Mouse (Mus musculus) neural tube, embryonic 11.5 days (tissue): Measurements from ENCODE around the gene Ddah1. TPM values are rescaled to one million over a fixed set of nuclear protein-coding genes. Genes with fewer than 3 reads are reported as not detected.

ENCODE experiments used
- ATAC-seq: fragments of 200-750 bp; cut with Nextera tagmentation; 2 replicates; pipeline ENCODE4 v1.8.0; 2017; ENCODE audit warnings: moderate number of reproducible peaks, mild to moderate bottlenecking, moderate TSS enrichment, moderate library complexity; ENCODE audit not compliant: insufficient read depth, low FRiP score, low TSS enrichment
- DNase-seq: peaks from one replicate; pipeline ENCODE4 v3.0.0-alpha.2; 2015; ENCODE audit warnings: low spot score
- H3K27ac ChIP-seq: fragments of 300-500 bp; sonication (generic); 2 replicates; pipeline ENCODE4 v1.5.1; 2014; ENCODE audit warnings: low read depth, mild to moderate bottlenecking, low read length
- H3K27me3 ChIP-seq: fragments of 300-500 bp; sonication (generic); 2 replicates; pipeline ENCODE4 v1.6.1; 2014; ENCODE audit warnings: mild to moderate bottlenecking, low read length, mixed read lengths; ENCODE audit not compliant: control insufficient read depth, insufficient read depth
- H3K36me3 ChIP-seq: fragments of 300-500 bp; sonication (generic); 2 replicates; pipeline ENCODE4 v1.6.1; 2014; ENCODE audit warnings: mild to moderate bottlenecking, low read length, moderate library complexity, mixed read lengths; ENCODE audit not compliant: control insufficient read depth, insufficient read depth
- H3K4me1 ChIP-seq: fragments of 300-500 bp; sonication (generic); 2 replicates; pipeline ENCODE4 v1.6.1; 2014; ENCODE audit warnings: low read length, mixed read lengths; ENCODE audit not compliant: control insufficient read depth, insufficient read depth
- H3K4me2 ChIP-seq: fragments of 300-500 bp; sonication (generic); 2 replicates; pipeline ENCODE4 v1.6.1; 2014; ENCODE audit warnings: low read depth, mild to moderate bottlenecking, moderate library complexity
- H3K4me3 ChIP-seq: fragments of 300-500 bp; sonication (generic); 2 replicates; pipeline ENCODE4 v1.5.1; 2014; ENCODE audit warnings: low read depth, low read length
- H3K9ac ChIP-seq: fragments of 300-500 bp; sonication (generic); 2 replicates; pipeline ENCODE4 v1.6.1; 2014; ENCODE audit warnings: mild to moderate bottlenecking, low read length
- H3K9me3 ChIP-seq: fragments of 300-500 bp; sonication (generic); 2 replicates; pipeline ENCODE4 v1.6.1; 2016; ENCODE audit warnings: low read length; ENCODE audit not compliant: control insufficient read depth
- WGBS: fragments of 180-500 bp; shearing (Covaris S2); extraction: QIAGEN DNeasy Blood & Tissue Kit; methylation state at CpG from one replicate; pipeline ENCODE4 v1.1.7; 2014; 5-methylcytosine and 5-hydroxymethylcytosine counted together
- polyA plus RNA-seq: library from polyadenylated mRNA; unstranded; fragments of >200 nt; fragmentation: Nextera tagmentation; extraction: Ambion mirVana; gene quantifications from 2 replicates; pipeline ENCODE4 v1.2.1, GENCODE M21; 2014

Gene Ddah1
- polyA plus RNA-seq, 1 experiment from 2014 or later = 43.5 TPM

DNA sequence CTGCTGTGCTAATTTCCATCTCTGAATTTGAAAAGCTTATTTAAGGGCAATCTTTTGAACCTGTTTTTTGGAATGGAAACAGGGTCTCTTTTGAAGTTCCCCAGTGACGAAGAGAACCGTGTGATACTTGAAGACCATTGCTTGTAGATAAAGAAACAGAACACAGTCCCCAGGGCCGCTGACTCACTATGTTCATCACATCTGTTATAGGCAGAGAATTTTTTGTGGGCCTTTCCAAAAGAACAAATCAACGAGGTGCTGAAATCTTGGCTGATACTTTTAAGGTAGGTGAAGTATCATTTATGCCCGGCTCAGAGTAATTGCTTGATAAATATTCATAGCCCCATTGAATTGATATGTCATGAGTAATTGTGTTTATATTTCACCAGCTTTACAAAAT is 93.6 kb downstream of the Ddah1 start:
- H3K27me3 ChIP-seq = no peaks in the 10 kb centered on the region
- no peaks in the 10 kb centered on the region for H3K4me1 ChIP-seq
- H3K9me3 ChIP-seq = no peaks in the 10 kb centered on the region
- ATAC-seq = no peak
- no peak overlapping the region for H3K9ac ChIP-seq
- H3K27ac ChIP-seq = no peak overlapping the region
- no peaks in the 10 kb centered on the region for H3K36me3 ChIP-seq
- H3K4me2 ChIP-seq = no peak overlapping the region
- WGBS = 82% methylated on average over 5 of the region's 5 CpGs
- H3K4me3 ChIP-seq = no peak overlapping the region
- DNase-seq = no peak

- WGBS = 93% methylated on average over 4 of the region's 4 CpGs
- H3K9ac ChIP-seq = no peak overlapping the region
- H3K9me3 ChIP-seq = no peaks in the 10 kb centered on the region
- H3K4me2 ChIP-seq = no peak overlapping the region
- ATAC-seq = no peak
- H3K4me3 ChIP-seq = no peak overlapping the region
- no peak overlapping the region for H3K27ac ChIP-seq
- no peaks in the 10 kb centered on the region for H3K4me1 ChIP-seq
- no peak for DNase-seq
- no peaks in the 10 kb centered on the region for H3K27me3 ChIP-seq
- no peaks in the 10 kb centered on the region for H3K36me3 ChIP-seq
Observed at GRCm38 (mm10) chr3:145852800-145853199, 94.3 kb downstream of the Ddah1 start.

GRCm38 (mm10) chr3:145853713-145854112 is 95.2 kb downstream of the Ddah1 start:
- Histone ChIP-seq H3K27ac (no peak overlapping the region), H3K27me3 (no peaks in the 10 kb centered on the region), H3K4me3 (no peak overlapping the region), H3K36me3 (no peaks in the 10 kb centered on the region), H3K4me2 (no peak overlapping the region), H3K9ac (no peak overlapping the region), H3K4me1 (no peaks in the 10 kb centered on the region), H3K9me3 (no peaks in the 10 kb centered on the region)
- ATAC-seq = no peak
- DNase-seq = no peak
- 90% methylated on average over 4 of the region's 4 CpGs for WGBS

GRCm38 (mm10) chr3:145854427-145854826 is 96.0 kb downstream of the Ddah1 start:
- WGBS = 69% methylated on average over 5 of the region's 5 CpGs
- no peak overlapping the region for H3K27ac ChIP-seq

GRCm38 (mm10) chr3:145855299-145855698 is 96.8 kb downstream of the Ddah1 start:
- Histone ChIP-seq H3K9me3 (no peaks in the 10 kb centered on the region), H3K27me3 (no peaks in the 10 kb centered on the region), H3K9ac (no peak overlapping the region), H3K4me2 (no peak overlapping the region), H3K36me3 (no peaks in the 10 kb centered on the region), H3K27ac (no peak overlapping the region), H3K4me3 (no peak overlapping the region), H3K4me1 (no peaks in the 10 kb centered on the region)
- no peak for ATAC-seq
- DNase-seq = no peak
- WGBS = 89% methylated on average over 6 of the region's 6 CpGs

More at GRCm38 (mm10) chr3:145854427-145854826, 96.0 kb downstream of the Ddah1 start:
- DNase-seq (peak; percentile 15), ATAC-seq (peak; percentile 60; the same call in 1 of the 2 replicates)
- Histone ChIP-seq H3K4me3 (no peak overlapping the region), H3K9me3 (no peaks in the 10 kb centered on the region), H3K4me2 (no peak overlapping the region), H3K9ac (no peak overlapping the region), H3K27me3 (no peaks in the 10 kb centered on the region), H3K36me3 (no peaks in the 10 kb centered on the region), H3K4me1 (no peaks in the 10 kb centered on the region)

- Histone ChIP-seq H3K27ac (no peak overlapping the region), H3K27me3 (no peaks in the 10 kb centered on the region), H3K4me1 (no peaks in the 10 kb centered on the region), H3K9me3 (no peaks in the 10 kb centered on the region), H3K9ac (no peak overlapping the region), H3K36me3 (no peaks in the 10 kb centered on the region), H3K4me3 (no peak overlapping the region), H3K4me2 (no peak overlapping the region)
- ATAC-seq (no peak), DNase-seq (no peak)
- 93% methylated on average over 5 of the region's 5 CpGs for WGBS
Observed at GRCm38 (mm10) chr3:145858388-145858787, 99.9 kb downstream of the Ddah1 start.

DNA sequence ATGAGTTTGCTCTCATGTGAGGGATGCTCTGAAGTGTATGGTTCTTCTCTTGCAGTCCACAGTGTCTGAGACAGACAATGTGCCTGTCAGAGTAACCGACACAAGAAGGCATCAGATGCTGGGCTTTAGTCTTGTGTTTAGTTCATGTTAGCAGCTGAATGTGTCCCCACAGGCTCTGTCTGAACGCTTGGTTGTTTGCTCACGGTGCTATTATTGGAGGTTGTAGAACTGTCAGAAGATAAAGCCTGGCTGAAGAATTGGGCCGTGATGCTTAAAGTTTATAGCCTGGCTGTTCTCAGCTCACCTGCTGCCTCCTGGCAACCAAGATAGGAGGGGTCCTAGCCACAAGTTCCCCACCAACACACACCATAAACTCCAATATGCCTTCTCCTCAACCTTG is 104.0 kb downstream of the Ddah1 start:
- H3K27me3 ChIP-seq = no peaks in the 10 kb centered on the region
- ATAC-seq (0 out of 2 replicates have a peak, but pooled peaks have one; percentile 20), DNase-seq (no peak)
- H3K9ac ChIP-seq = no peak overlapping the region
- WGBS = 21% methylated on average over 4 of the region's 4 CpGs
- H3K4me3 ChIP-seq = no peak overlapping the region
- H3K27ac ChIP-seq = no peak overlapping the region
- H3K4me1 ChIP-seq = no peaks in the 10 kb centered on the region
- no peaks in the 10 kb centered on the region for H3K9me3 ChIP-seq
- H3K36me3 ChIP-seq = no peaks in the 10 kb centered on the region
- no peak overlapping the region for H3K4me2 ChIP-seq

GRCm38 (mm10) chr3:145864033-145864712 is 105.7 kb downstream of the Ddah1 start:
- 78% methylated on average over 8 of the region's 8 CpGs for WGBS

DNA sequence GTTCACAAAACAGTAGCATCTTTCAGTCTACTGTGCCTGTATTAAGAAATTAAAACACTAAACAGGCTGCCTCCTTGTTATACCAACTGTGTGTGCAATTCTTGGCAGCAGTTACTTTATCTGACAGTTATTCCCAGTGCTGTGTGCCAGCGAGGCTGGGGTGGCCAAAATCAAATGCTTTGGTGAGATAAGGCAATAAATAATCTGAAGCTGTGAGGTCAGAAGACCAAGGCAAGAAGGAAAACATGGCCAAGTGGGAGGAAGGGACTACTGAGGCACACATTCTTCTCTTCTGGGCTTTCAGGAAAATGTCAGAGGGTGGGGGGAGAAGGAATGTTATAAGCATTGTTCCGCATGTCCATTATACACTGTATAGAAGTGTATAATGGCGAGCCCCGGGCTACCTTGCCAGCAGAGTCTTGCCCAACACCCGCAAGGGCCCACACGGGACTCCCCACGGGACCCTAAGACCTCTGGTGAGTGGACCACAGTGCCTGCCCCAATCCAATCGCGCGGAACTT is 106.3 kb downstream of the Ddah1 start:
- no peak overlapping the region for H3K9ac ChIP-seq
- WGBS = 84% methylated on average over 4 of the region's 10 CpGs
- H3K9me3 ChIP-seq = no peaks in the 10 kb centered on the region
- H3K4me1 ChIP-seq = no peaks in the 10 kb centered on the region
- no peak overlapping the region for H3K4me3 ChIP-seq
- H3K27me3 ChIP-seq = no peaks in the 10 kb centered on the region
- no peak for DNase-seq
- H3K4me2 ChIP-seq = no peak overlapping the region
- ATAC-seq = no peak
- H3K27ac ChIP-seq = no peak overlapping the region
- no peaks in the 10 kb centered on the region for H3K36me3 ChIP-seq

More at GRCm38 (mm10) chr3:145864033-145864712, 105.7 kb downstream of the Ddah1 start:
- Histone ChIP-seq H3K36me3 (no peaks in the 10 kb centered on the region), H3K9me3 (no peaks in the 10 kb centered on the region), H3K9ac (no peak overlapping the region), H3K4me2 (no peak overlapping the region), H3K4me3 (no peak overlapping the region), H3K4me1 (no peaks in the 10 kb centered on the region), H3K27ac (no peak overlapping the region), H3K27me3 (no peaks in the 10 kb centered on the region)
- no peak for DNase-seq
- ATAC-seq = no peak
